Mouse (Mus musculus): ENCODE data around the gene Rgl1.

DNA sequence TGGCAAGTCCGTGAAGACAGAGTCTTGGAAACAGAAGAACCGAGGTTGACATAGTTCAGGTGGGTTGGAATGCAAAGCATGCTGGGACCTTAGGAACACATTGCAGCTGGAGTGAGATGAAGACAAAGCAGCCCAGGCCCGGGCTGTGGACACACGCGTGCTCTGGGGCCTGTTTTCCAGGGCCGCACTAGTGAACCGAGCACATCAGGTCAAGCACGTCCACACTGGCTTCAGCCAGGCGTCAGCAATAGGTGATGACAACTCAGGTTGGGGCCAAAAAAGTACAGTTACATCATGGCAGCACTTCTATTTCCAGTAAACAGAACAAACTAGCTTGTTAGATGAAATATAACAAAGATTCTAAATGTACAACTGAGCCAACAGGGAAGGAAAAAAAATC lies 27.4 kb downstream of the Rgl1 start:
- TF ChIP-seq POLR2A (IDR thresholded peaks at IDR 0.05; ENCODE audit: extremely low read depth, insufficient read depth, low read length) = no peak
- no peak for TF ChIP-seq CTCF (IDR thresholded peaks at IDR 0.05; ENCODE audit: low read depth, low read length)

Measured in liver, adult 2 months (tissue).